Mouse (Mus musculus): ENCODE data around the gene Ugt2b5. TPM values are rescaled to one million over a fixed set of nuclear protein-coding genes. Genes with fewer than 3 reads are reported as not detected.

Ugt2b5 gene
- polyA plus RNA-seq, 1 experiment from 2014 or later = not detected

- DNase-seq (ENCODE audit: low spot score) = no peak
- Histone ChIP-seq H3K4me1 (ENCODE audit: insufficient read depth, low read depth, low read length) (no peaks in the 10 kb centered on the region), H3K9ac (replicated peaks; ENCODE audit: low read depth) (no peak within 1 kb of the TSS), H3K36me3 (ENCODE audit: insufficient read depth, low read length) (no peaks in the 10 kb centered on the region), H3K4me3 (ENCODE audit: low read depth, low read length) (no peak within 1 kb of the TSS), H3K4me2 (replicated peaks; ENCODE audit: low read depth, low read length) (no peak within 1 kb of the TSS), H3K27me3 (replicated peaks; ENCODE audit: insufficient read depth, low read length) (no peaks in the 10 kb centered on the region), H3K9me3 (ENCODE audit: low read length) (no peaks in the 10 kb centered on the region), H3K27ac (ENCODE audit: low read length) (no peak within 1 kb of the TSS)
- TF ChIP-seq EP300 (IDR thresholded peaks at IDR 0.05) (no peak), CTCF (IDR thresholded peaks at IDR 0.05) (no peak)
- no peak for ATAC-seq
- 37% methylated on average over 1 of the region's 1 CpGs for WGBS
Observed at GRCm38 (mm10) chr5:87092346-87093027, 47.6 kb downstream of the Ugt2b5 start, which contains the start of gene Ugt2b36. TSS of gene Ugt2b36 (minus strand) at chr5:87092555.

GRCm38 (mm10) chr5:87091111-87091510, 49.0 kb downstream of the Ugt2b5 start:
- Histone ChIP-seq H3K4me1 (ENCODE audit: insufficient read depth, low read depth, low read length) (no peaks in the 10 kb centered on the region), H3K27ac (ENCODE audit: low read length) (no peak overlapping the region)
- ATAC-seq = no peak

GRCm38 (mm10) chr5:87089264-87089663, 50.9 kb downstream of the Ugt2b5 start:
- Histone ChIP-seq H3K27ac (ENCODE audit: low read length) (no peak overlapping the region), H3K9ac (replicated peaks; ENCODE audit: low read depth) (no peak overlapping the region), H3K27me3 (replicated peaks; ENCODE audit: insufficient read depth, low read length) (no peaks in the 10 kb centered on the region), H3K9me3 (ENCODE audit: low read length) (no peaks in the 10 kb centered on the region), H3K4me3 (ENCODE audit: low read depth, low read length) (no peak overlapping the region), H3K36me3 (ENCODE audit: insufficient read depth, low read length) (no peaks in the 10 kb centered on the region), H3K4me2 (replicated peaks; ENCODE audit: low read depth, low read length) (no peak overlapping the region), H3K4me1 (ENCODE audit: insufficient read depth, low read depth, low read length) (no peaks in the 10 kb centered on the region)
- DNase-seq (ENCODE audit: low spot score) = no peak
- TF ChIP-seq EP300 (IDR thresholded peaks at IDR 0.05) = no peak
- ATAC-seq = no peak

More at GRCm38 (mm10) chr5:87091111-87091510, 49.0 kb downstream of the Ugt2b5 start:
- Histone ChIP-seq H3K4me3 (ENCODE audit: low read depth, low read length) (no peak overlapping the region), H3K9ac (replicated peaks; ENCODE audit: low read depth) (no peak overlapping the region), H3K9me3 (ENCODE audit: low read length) (no peaks in the 10 kb centered on the region), H3K4me2 (replicated peaks; ENCODE audit: low read depth, low read length) (no peak overlapping the region), H3K27me3 (replicated peaks; ENCODE audit: insufficient read depth, low read length) (no peaks in the 10 kb centered on the region), H3K36me3 (ENCODE audit: insufficient read depth, low read length) (no peaks in the 10 kb centered on the region)
- DNase-seq (ENCODE audit: low spot score) = no peak
- TF ChIP-seq CTCF (IDR thresholded peaks at IDR 0.05) (no peak), EP300 (IDR thresholded peaks at IDR 0.05) (no peak)

GRCm38 (mm10) chr5:87086269-87086668, 53.8 kb downstream of the Ugt2b5 start:
- Histone ChIP-seq H3K4me2 (replicated peaks; ENCODE audit: low read depth, low read length) (no peak overlapping the region), H3K4me1 (ENCODE audit: insufficient read depth, low read depth, low read length) (no peaks in the 10 kb centered on the region), H3K27me3 (replicated peaks; ENCODE audit: insufficient read depth, low read length) (no peaks in the 10 kb centered on the region), H3K27ac (ENCODE audit: low read length) (no peak overlapping the region), H3K9ac (replicated peaks; ENCODE audit: low read depth) (no peak overlapping the region), H3K4me3 (ENCODE audit: low read depth, low read length) (no peak overlapping the region), H3K36me3 (ENCODE audit: insufficient read depth, low read length) (no peaks in the 10 kb centered on the region), H3K9me3 (ENCODE audit: low read length) (no peaks in the 10 kb centered on the region)
- no peak for ATAC-seq
- 52% methylated on average over 3 of the region's 3 CpGs for WGBS
- DNase-seq (ENCODE audit: low spot score) = no peak
- TF ChIP-seq CTCF (IDR thresholded peaks at IDR 0.05) (no peak), EP300 (IDR thresholded peaks at IDR 0.05) (no peak)

Other genes starting within 250 kb of the Ugt2b5 start
- 0.08 TPM in 1 of 2 replicates, not detected in the other for gene Ugt2b34, start 233.4 kb downstream of the Ugt2b5 start, polyA plus RNA-seq (2015; fragmentation: Nextera tagmentation; extraction: Ambion mirVana)
- not detected in 2 replicates for gene Ugt2b1, start 213.8 kb downstream of the Ugt2b5 start, polyA plus RNA-seq (2015; fragmentation: Nextera tagmentation; extraction: Ambion mirVana)
- gene Ugt2b35, start 139.5 kb downstream of the Ugt2b5 start, polyA plus RNA-seq (2015; fragmentation: Nextera tagmentation; extraction: Ambion mirVana) = not detected in 2 replicates
- not detected in 2 replicates for gene Ugt2b36, start 47.8 kb downstream of the Ugt2b5 start, polyA plus RNA-seq (2015; fragmentation: Nextera tagmentation; extraction: Ambion mirVana)
- gene Ugt2b37, start 114.5 kb upstream of the Ugt2b5 start, polyA plus RNA-seq (2015; fragmentation: Nextera tagmentation; extraction: Ambion mirVana) = not detected in 2 replicates
- not detected in 2 replicates for gene Ugt2a3, start 196.9 kb upstream of the Ugt2b5 start, polyA plus RNA-seq (2015; fragmentation: Nextera tagmentation; extraction: Ambion mirVana)

All from lung, postnatal 0 days (tissue).